ENCODE assay signal across 14 mouse cellular contexts in the genomic region with DNA sequence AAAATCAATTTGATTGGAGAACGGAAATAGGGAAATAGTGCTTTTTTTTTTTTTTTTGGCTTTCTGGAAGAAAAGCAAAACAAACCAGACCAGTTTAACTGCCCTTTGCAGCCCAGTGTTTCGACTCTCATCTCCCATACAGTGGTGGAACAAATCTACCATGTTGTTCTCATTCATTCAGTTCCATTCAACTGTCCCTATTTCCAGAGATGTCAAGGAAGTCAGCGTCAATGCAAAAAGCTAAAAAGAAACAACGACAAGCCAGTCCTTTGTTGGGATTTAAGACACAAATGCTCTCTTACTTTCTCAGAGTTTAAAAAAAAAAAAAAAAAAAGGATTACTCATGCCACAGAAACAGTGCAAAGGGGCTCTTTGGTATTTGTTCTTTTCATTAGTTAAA.
"Had no signal": no experiment of that assay in that cellular context is flagged by ENCODE, and none has a peak within 500 bp of the region (broad histone marks: within the 10 kb centered on the region; RNA-seq: fewer than 3 reads in every experiment).

No protein-coding gene starts in this region.

- H3K4me3 ChIP-seq: layer of hippocampus, adult 2 months; limb, embryonic 10.5 days; liver, embryonic 15.5 days; stomach, embryonic 15.5 days had no signal

- H3K27ac ChIP-seq: kidney, postnatal 0 days; layer of hippocampus, adult 2 months; limb, embryonic 10.5 days; liver, embryonic 15.5 days; stomach, embryonic 15.5 days had no signal

- H3K4me1 ChIP-seq: liver, embryonic 15.5 days; stomach, embryonic 15.5 days had no signal

- DNase-seq: kidney, adult 11 months; kidney, adult 9 months; lung, adult 2 months; lung, postnatal 36 days; right cerebral cortex, postnatal 14 days; thymus, adult 2 months; thymus, postnatal 25 days had no signal

- H3K36me3 ChIP-seq: liver, embryonic 15.5 days; stomach, embryonic 15.5 days had no signal

- H3K4me2 ChIP-seq: liver, embryonic 11.5 days; liver, embryonic 15.5 days; stomach, embryonic 15.5 days had no signal

- ATAC-seq: lung, postnatal 0 days had no signal

- H3K9me3 ChIP-seq: limb, embryonic 10.5 days; liver, embryonic 15.5 days; stomach, embryonic 15.5 days had no signal

- H3K9ac ChIP-seq: liver, embryonic 15.5 days; stomach, embryonic 15.5 days had no signal

- H3K27me3 ChIP-seq: liver, embryonic 15.5 days; stomach, embryonic 15.5 days had no signal
